Mouse (Mus musculus): ENCODE measurements around the gene Atp13a2. TPM values are rescaled to one million over a fixed set of nuclear protein-coding genes. Genes with fewer than 3 reads are reported as not detected.

Gene Atp13a2
- polyA plus RNA-seq, 1 experiment from 2014 or later, result 10.9 TPM

DNA sequence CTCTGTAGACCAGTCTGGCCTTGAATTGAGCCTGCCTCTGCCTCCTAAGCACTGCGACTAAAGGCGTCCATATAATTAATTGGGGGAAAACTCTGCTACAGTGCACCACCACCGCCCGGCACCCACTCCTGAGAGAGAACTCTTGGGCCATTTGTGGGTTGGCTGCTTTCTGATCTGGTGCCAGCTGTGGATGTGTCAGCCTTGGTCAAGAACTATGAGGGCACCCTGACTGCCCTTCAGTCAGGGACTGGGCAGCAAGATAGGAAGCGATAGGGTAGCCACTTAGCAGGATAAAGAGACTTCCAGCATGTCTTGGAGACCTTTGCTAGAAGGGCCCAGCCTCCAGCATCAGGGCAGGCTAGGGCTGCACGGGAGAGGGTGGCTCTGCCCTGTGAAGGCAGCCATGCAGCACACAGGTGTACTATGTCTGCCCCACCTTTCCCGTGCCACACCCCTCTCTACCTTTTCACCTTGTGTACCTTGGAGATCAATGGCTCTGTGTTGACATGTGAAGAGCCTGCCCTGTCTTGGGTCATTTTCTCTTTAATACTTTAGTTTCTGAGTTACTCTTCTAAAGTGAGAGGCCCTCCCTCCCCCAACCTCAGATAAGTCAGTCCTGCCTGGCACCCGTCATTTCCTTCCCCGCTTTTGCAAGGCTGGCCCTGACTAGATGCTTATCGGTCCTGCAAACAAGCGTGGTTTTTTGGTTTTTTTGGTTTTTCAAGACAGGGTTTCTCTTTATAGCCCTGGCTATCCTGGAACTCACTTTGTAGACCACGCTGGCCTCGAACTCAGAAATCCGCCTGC lies 8.6 kb upstream of the Atp13a2 start:
- 61% methylated on average over 14 of the region's 14 CpGs for WGBS
- no peak overlapping the region for H3K4me2 ChIP-seq (replicated peaks; ENCODE audit: low read depth)
- no peaks in the 10 kb centered on the region for H3K27me3 ChIP-seq (replicated peaks; ENCODE audit: control insufficient read depth, insufficient read depth, low read length)
- H3K36me3 ChIP-seq (ENCODE audit: control insufficient read depth, insufficient read depth), result peaks cover 51% of the 10 kb centered on the region
- peak; percentile 72 for ATAC-seq
- no peaks in the 10 kb centered on the region for H3K9me3 ChIP-seq (ENCODE audit: control insufficient read depth)
- no peak overlapping the region for H3K9ac ChIP-seq (ENCODE audit: low read depth, low read length)
- no peak overlapping the region for H3K4me3 ChIP-seq (ENCODE audit: low read depth, low read length)
- H3K27ac ChIP-seq (ENCODE audit: low read depth, low read length), result peak overlapping the region; percentile 28; the same call in 1 of the 2 replicates
- TF ChIP-seq CTCF (IDR thresholded peaks at IDR 0.05; ENCODE audit: low read depth), result no peak
- H3K4me1 ChIP-seq (replicated peaks; ENCODE audit: control insufficient read depth, insufficient read depth, low read length), result peaks cover 16% of the 10 kb centered on the region

- Histone ChIP-seq H3K4me1 (replicated peaks; ENCODE audit: control insufficient read depth, insufficient read depth, low read length) (peaks cover 9% of the 10 kb centered on the region), H3K36me3 (ENCODE audit: control insufficient read depth, insufficient read depth) (peaks cover 18% of the 10 kb centered on the region), H3K4me2 (replicated peaks; ENCODE audit: low read depth) (no peak overlapping the region), H3K9me3 (ENCODE audit: control insufficient read depth) (no peaks in the 10 kb centered on the region), H3K27ac (ENCODE audit: low read depth, low read length) (no peak overlapping the region), H3K4me3 (ENCODE audit: low read depth, low read length) (no peak overlapping the region), H3K27me3 (replicated peaks; ENCODE audit: control insufficient read depth, insufficient read depth, low read length) (no peaks in the 10 kb centered on the region), H3K9ac (ENCODE audit: low read depth, low read length) (no peak overlapping the region)
- TF ChIP-seq CTCF (IDR thresholded peaks at IDR 0.05; ENCODE audit: low read depth), result peak; percentile 55
- ATAC-seq, result no peak
- WGBS, result 88% methylated on average over 2 of the region's 2 CpGs
Measured at GRCm38 (mm10) chr4:140981605-140982004, 5.1 kb upstream of the Atp13a2 start.

DNA sequence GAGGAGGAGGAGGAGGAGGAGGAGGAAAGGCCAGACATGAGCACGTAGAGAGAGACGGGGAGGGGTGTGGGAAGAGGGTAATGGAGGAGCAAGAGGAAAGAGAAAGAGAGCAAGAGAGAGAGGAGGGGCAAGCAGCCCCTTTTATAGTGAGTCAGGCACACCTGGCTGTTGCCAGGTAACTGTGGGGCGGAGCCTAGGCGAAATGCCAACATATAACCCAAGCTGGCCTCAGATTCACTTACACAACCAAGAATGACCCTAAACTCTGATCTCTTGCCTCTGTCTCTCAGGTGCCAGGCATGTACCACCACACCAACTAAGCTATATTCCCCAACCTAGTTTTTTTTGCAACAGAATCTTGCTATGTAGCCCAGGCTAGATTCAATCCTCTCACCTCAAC lies 3.9 kb upstream of the Atp13a2 start:
- no peak overlapping the region for H3K9ac ChIP-seq (ENCODE audit: low read depth, low read length)
- WGBS, result 29% methylated on average over 4 of the region's 4 CpGs
- no peak for TF ChIP-seq CTCF (IDR thresholded peaks at IDR 0.05; ENCODE audit: low read depth)

DNA sequence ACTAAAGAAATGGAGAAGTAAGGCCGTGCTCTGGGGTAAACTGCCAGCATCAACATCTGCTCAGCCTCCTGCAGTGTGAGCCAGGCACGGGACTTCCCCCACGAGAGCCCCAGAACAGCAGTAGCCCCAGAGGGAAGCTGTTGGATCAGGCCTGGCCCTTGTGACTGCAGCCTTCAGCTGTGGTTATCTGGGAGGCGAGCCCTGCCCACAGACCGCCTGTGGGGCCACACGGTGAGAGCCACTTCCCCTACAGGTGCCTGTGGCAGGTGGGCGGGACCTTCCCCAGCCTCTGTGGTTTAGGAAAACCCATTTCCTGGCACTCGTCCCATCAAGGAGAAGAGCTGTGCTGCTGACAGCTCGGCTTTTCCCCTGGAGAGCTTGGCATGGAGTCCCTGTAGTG lies 3.2 kb upstream of the Atp13a2 start:
- ATAC-seq, result peak; percentile 82
- 0 out of 2 replicates have a peak, but pooled peaks have one; percentile 5 for TF ChIP-seq CTCF (IDR thresholded peaks at IDR 0.05; ENCODE audit: low read depth)
- WGBS, result 3% methylated on average over 9 of the region's 9 CpGs
- peak overlapping the region; percentile 27; the same call in 1 of the 2 replicates for H3K4me2 ChIP-seq (replicated peaks; ENCODE audit: low read depth)
- peak overlapping the region; percentile 46; the same call in 1 of the 2 replicates for H3K27ac ChIP-seq (ENCODE audit: low read depth, low read length)
- no peaks in the 10 kb centered on the region for H3K27me3 ChIP-seq (replicated peaks; ENCODE audit: control insufficient read depth, insufficient read depth, low read length)
- H3K4me3 ChIP-seq (ENCODE audit: low read depth, low read length), result no peak overlapping the region
- peaks cover 4% of the 10 kb centered on the region; the same call in 1 of the 2 replicates for H3K4me1 ChIP-seq (replicated peaks; ENCODE audit: control insufficient read depth, insufficient read depth, low read length)
- peaks cover 14% of the 10 kb centered on the region for H3K36me3 ChIP-seq (ENCODE audit: control insufficient read depth, insufficient read depth)
- H3K9me3 ChIP-seq (ENCODE audit: control insufficient read depth), result no peaks in the 10 kb centered on the region
- H3K9ac ChIP-seq (ENCODE audit: low read depth, low read length), result no peak overlapping the region

More for the DNA sequence above, 3.9 kb upstream of the Atp13a2 start:
- H3K27me3 ChIP-seq (replicated peaks; ENCODE audit: control insufficient read depth, insufficient read depth, low read length), result no peaks in the 10 kb centered on the region
- peak overlapping the region; percentile 47 for H3K27ac ChIP-seq (ENCODE audit: low read depth, low read length)
- no peak overlapping the region for H3K4me3 ChIP-seq (ENCODE audit: low read depth, low read length)
- peaks cover 14% of the 10 kb centered on the region for H3K36me3 ChIP-seq (ENCODE audit: control insufficient read depth, insufficient read depth)
- ATAC-seq, result peak; percentile 20
- H3K4me1 ChIP-seq (replicated peaks; ENCODE audit: control insufficient read depth, insufficient read depth, low read length), result peaks cover 4% of the 10 kb centered on the region; the same call in 1 of the 2 replicates
- H3K4me2 ChIP-seq (replicated peaks; ENCODE audit: low read depth), result peak overlapping the region; percentile 27; the same call in 1 of the 2 replicates
- no peaks in the 10 kb centered on the region for H3K9me3 ChIP-seq (ENCODE audit: control insufficient read depth)

DNA sequence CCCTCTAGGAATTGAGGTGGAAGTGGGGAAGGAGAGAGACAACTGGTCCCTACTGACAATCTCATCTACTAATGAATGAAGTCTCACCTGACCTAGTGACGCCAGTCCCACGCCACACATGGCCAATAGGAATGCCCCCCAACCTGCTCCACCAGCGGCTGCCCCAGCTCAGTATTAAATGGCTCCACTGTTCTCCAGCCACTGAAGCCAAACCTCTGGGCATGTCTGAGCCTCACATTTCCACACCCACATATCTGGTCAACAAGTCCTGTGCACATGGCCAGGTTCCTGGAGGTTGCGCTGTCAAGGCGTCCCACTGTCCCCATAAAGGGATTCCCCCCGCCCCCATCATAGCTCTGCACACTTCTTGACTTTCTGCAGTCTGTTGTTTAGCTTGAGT lies 2.1 kb upstream of the Atp13a2 start:
- no peak for ATAC-seq
- Histone ChIP-seq H3K4me2 (replicated peaks; ENCODE audit: low read depth) (no peak overlapping the region), H3K4me1 (replicated peaks; ENCODE audit: control insufficient read depth, insufficient read depth, low read length) (peaks cover 4% of the 10 kb centered on the region; the same call in 1 of the 2 replicates), H3K9ac (ENCODE audit: low read depth, low read length) (no peak overlapping the region), H3K36me3 (ENCODE audit: control insufficient read depth, insufficient read depth) (peaks cover 4% of the 10 kb centered on the region; the same call in 1 of the 2 replicates), H3K27me3 (replicated peaks; ENCODE audit: control insufficient read depth, insufficient read depth, low read length) (no peaks in the 10 kb centered on the region), H3K4me3 (ENCODE audit: low read depth, low read length) (no peak overlapping the region), H3K27ac (ENCODE audit: low read depth, low read length) (no peak overlapping the region), H3K9me3 (ENCODE audit: control insufficient read depth) (no peaks in the 10 kb centered on the region)
- 87% methylated on average over 6 of the region's 6 CpGs for WGBS
- no peak for TF ChIP-seq CTCF (IDR thresholded peaks at IDR 0.05; ENCODE audit: low read depth)

DNA sequence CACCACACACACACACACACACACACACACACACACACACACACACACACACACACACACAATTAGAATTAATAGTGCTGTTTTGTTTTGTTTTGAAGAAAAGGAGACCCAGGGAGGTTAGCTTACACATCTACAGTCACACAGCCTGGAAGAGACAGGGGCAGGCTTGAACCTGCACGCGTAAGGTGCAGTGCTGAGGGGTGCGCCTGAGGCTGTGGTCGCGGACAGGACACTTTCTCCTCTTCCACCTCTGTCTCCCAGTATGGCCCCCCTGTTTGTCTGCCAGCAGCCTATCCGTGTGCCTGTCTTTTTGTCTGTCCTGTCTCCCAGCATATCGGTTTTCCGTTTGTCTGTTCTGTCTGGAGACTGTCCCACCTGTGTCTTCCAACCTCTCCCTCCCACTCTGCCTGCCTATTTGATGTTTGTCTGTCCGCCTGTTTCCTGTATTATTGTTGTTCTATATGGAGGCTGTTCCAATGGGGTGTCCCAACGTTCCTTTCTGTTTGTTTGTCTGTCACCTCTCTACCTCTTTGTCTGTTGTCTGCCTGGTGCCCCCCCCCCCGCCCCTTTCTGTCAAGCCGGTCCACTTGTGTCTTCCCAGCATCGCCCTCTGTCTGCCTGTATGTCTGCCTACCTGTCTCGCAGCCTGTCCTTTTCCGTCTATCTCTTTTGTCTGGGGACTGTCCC lies 506 bp upstream of the Atp13a2 start:
- Histone ChIP-seq H3K4me1 (replicated peaks; ENCODE audit: control insufficient read depth, insufficient read depth, low read length) (peaks cover 4% of the 10 kb centered on the region; the same call in 1 of the 2 replicates), H3K4me3 (ENCODE audit: low read depth, low read length) (peak overlapping the region; percentile 86), H3K4me2 (replicated peaks; ENCODE audit: low read depth) (peak overlapping the region; percentile 95), H3K27ac (ENCODE audit: low read depth, low read length) (no peak overlapping the region), H3K27me3 (replicated peaks; ENCODE audit: control insufficient read depth, insufficient read depth, low read length) (no peaks in the 10 kb centered on the region), H3K9ac (ENCODE audit: low read depth, low read length) (no peak overlapping the region), H3K9me3 (ENCODE audit: control insufficient read depth) (no peaks in the 10 kb centered on the region), H3K36me3 (ENCODE audit: control insufficient read depth, insufficient read depth) (peaks cover 7% of the 10 kb centered on the region; the same call in 1 of the 2 replicates)
- WGBS, result 27% methylated on average over 15 of the region's 15 CpGs
- peak; percentile 47; the same call in 1 of the 2 replicates for TF ChIP-seq CTCF (IDR thresholded peaks at IDR 0.05; ENCODE audit: low read depth)
- ATAC-seq, result peak; percentile 2; the same call in 1 of the 2 replicates

Data from intestine, postnatal 0 days (tissue).